Mouse (Mus musculus) hematopoietic stem cell, adult 5-6 weeks (primary cell): ENCODE measurements at regions not wholly inside any gene's neighbourhood (a gene's known extent, or its start where the extent isn't known, plus 50 kb on each side); places are given as distances from the start of the nearest gene placed in this dataset.

ENCODE experiments used
- ATAC-seq, 2 experiments: fragments of 125-278 bp in 1 of 2; replicated peaks in 1 of 2; 2 replicates each; pipeline ENCODE4 v1.8.0; 2016 to 2017; ENCODE audit warnings: inconsistent platforms in 2 of 2, mild to moderate bottlenecking in 2 of 2, moderate number of reproducible peaks in 2 of 2, low read depth in 1 of 2, moderate TSS enrichment in 1 of 2; ENCODE audit not compliant: low FRiP score in 2 of 2, poor library complexity in 2 of 2, severe bottlenecking in 2 of 2, insufficient read depth in 1 of 2, low TSS enrichment in 1 of 2

DNA sequence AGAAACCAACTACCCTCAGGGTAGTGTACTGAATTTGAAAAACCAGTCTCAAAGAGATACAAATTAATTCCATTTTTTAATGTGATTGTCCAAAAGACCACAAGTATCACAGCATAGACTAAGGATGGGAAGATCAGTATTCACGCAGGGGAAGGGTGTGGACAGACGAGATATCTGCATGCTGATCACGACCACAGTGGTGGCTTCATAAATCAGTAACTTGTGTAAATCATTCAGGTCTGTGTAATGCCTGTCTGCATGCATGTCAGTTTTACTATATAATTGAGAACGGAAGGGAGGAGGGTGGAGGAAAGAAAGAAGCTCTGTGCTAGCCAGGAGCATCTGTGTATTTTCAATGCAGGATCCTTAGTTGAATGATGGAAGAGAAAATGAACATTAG lies 462.3 kb upstream of the Mctp2 start:
- ATAC-seq = no peak

DNA sequence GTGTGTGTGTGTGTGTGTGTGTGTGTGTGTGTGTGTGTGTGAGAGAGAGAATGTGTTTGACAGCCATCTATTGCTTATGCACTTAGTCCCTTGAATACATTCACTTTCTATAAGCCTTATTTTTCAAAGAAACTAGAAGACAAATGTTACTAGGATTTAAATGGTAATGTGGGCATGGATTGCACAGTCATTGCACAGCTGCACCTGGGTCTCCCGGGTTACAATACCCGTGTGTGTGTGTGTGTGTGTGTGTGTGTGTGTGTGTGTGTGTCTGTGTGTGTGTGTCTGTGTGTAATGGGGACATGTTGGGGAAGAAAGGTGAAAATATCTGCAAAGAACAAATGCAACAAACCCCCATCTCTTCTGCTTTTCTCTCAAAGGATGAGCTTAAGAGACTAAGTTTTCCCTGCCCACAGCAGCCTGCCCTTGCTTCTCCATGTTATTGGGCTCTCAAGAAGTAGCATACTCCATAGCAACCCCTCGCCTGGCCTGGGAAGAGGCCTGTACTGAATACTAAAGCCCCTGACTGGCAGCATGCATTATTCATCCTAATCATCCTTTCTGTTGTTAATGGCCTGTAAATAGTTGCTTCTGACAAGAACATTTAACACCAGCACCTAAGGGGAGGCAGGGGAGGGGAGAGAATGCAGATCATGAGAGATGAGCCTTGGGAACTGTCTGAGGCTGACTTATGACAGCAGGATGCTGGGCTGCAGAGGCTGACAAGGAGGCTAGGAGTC lies 467.8 kb upstream of the Mctp2 start:
- no peak for ATAC-seq

DNA sequence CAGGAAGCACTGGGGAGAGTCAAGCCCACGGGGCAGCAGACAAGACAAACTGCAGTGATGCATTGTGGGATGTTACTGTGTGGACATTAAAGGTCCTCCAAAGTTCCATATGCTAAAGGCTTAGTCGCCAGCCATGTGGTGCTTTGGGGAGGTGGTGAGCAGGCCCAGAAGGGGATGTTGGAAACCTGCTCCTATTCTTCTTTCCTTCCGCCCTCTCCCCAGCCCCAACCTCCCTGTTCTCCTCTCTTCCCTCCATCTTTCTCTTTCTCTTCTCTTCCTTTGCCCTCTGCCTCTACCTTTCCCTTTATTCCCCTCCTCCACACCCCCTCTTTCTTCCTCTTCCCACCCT lies 468.3 kb upstream of the Mctp2 start:
- ATAC-seq = no peak

DNA sequence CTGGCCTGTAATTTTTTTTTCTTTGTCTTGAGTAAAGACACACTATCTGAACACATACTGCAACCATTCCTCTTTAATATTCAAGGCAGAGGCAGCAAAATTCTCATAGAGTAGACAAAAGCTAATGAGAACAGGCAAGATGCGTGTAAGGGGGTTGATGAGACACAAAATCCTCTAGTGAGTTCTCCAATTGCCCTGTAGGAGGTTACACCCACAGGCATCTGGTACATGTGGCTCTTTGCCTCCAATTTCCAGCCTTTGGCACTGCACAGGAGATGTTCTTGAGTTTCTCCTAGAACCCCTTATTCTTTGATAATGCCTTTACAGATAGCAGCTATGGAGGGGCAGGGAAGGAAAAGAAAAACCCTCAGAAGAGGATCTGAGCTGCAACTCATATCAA lies 480.9 kb upstream of the Mctp2 start:
- ATAC-seq = no peak

DNA sequence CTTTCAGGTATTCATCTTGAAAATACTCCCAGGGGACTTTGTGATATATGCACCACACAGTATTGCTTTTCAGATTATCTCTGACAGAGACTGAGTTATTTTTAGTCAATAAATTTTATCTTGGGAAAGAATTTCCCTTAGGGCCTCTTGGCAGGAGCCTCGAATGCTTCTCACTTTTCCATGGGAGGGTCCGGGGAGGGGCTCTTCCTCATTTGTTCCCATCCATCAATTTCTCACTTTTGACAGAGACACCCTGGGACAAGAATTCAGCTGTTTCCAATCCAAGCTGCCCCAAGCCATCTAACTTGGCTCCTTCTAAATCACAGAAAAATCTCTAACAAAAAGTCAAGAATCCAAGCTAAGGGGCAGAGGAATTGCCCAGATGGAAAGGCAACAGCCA lies 481.9 kb upstream of the Mctp2 start:
- no peak for ATAC-seq

DNA sequence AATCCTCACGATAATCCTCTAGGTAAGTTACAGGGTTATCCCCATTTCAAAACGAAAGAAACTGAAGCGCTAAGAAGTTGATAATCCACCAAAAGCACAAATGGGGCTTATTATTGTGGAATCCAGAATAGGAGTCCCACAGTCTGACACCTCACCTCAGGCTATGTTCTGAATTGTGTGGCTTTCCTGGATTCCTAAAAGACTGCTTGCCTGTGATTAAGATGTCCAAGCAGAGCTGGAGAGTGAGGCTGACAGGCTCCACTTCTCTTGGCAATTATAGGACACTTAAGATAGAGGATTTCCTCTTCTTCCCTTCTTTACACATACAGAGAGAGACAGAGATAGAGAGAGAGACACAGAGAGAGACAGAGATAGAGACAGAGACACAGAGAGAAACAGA lies 515.7 kb upstream of the Mctp2 start:
- ATAC-seq = no peak

DNA sequence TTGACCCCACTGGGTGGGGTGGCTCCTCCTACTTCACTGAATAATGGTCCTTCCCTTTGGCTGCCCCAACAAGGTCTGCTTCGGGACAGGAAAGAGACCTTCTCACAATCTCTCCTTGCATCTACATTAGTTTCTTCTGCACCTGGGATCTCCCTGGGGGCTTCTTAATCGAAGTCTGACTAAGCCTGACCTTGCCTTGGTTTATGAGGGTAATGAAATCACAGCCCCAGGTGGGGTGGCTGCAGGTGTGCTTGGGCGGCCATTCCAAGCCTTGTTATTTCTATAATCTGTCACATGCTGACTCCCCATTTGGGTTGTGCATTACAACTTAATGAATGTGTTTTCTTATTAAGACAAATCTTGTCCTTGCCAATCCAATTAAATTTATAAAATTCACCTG lies 520.2 kb upstream of the Mctp2 start:
- no peak for ATAC-seq

DNA sequence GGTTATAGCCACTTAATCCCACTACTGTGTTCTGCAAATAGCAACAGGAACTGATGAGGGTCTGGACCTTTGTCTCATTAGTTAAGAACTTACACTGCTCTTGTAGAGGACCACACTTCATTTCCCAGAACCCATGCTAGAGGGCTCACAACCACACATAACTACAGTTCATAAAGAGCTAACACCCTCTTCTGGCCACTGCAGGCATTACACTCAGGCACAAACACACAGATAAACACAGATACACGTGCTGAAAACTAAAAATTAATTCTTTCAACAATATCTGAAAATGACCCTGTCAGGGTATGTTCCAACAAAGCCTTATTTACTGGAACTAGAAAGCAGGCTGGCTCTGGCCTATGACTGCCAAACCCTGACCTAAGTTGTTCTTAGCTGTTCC lies 529.0 kb upstream of the Mctp2 start:
- no peak for ATAC-seq

DNA sequence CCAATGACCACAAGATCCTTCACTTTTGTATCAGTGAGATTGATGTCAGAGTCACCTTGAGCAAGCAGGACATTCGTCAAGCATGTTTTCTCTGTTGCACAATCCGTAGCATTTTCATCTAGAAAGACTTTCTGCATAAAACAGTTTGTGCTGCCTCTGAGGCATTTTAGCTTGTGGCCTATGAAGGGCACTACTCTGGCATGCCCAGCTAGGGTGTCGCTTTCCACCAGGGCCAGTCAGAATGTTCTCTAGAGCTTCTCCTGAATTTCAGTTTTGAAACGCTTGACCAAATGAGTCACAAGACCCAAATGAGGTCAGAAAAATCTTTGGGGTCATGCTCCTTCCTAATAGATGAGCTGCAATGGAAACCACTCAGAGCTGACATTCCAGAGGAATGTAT lies 529.6 kb upstream of the Mctp2 start:
- ATAC-seq = no peak

DNA sequence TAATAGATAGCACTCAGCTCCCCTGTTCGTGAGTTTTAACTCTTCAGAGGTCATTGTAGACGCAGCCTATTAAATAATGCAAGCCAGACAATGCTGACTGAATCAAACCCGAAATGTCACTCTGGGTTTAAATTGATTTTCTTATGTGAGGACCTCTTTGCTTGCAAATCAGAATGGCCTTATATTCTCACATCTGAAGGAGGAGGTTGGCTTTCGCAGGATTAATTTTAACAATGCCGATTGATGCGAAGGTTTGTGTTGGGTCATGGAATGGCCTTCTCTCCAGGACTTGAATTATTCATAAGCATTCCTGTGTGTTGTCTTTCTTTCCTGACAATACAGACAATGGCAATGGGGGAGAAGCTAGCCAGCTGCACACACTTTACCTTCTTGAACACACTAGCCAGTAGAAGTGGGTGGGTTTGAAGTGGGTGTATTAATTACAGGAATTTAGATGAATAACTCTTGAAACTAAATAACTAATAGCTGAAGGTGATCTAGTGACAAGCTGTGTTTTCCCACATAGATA lies 530.1 kb upstream of the Mctp2 start:
- no peak for ATAC-seq

DNA sequence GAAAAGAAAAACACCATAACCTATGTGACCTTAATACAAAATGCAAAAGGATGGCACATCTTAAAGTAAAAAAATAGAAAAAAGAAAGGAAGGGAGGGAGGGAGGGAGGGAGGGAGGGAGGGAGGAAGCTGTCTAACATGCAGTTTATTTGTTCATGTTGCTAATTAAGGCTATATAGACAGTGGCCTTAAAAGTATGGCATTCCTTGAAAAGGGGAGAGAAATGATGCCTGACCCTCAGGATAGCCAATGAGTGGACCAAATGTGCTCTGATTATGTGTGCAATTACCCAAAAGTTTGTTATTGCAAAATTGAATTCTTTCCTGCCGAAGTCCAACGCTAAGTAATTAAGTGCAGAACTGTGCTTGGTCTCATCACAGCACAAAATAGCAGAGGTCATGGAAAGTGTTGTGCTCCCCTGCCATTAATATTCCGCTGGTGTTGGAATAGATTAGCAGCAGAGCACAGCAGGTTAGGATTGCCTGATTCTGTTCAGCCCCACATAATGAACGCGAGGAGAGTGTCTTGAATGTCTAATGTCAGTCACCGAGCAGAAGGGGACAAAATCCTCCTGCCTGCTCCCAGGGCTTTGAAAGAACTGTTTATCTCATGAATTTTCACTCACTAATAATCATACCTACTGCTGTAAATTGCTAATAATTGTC lies 531.7 kb upstream of the Mctp2 start:
- ATAC-seq = no peak

DNA sequence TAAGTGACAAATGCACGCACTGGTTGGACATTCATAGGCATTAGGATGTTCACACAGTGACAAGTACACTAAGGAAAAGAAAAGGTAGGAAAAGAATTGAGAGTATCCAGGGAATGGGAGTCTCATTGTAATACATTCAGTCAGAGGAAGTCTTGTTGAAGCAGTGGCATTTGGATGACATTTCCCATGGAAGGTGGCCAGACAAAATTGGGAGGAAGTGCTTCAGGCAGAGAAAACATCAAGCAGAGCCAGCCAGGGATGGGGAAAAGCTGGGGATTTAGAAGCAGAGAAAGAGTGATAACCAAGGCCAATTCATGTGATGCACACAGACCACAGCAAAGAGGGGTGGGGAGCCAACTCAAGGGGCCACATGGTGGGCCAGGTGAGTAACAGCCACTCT lies 524.0 kb upstream of the Rgma start:
- ATAC-seq = no peak

DNA sequence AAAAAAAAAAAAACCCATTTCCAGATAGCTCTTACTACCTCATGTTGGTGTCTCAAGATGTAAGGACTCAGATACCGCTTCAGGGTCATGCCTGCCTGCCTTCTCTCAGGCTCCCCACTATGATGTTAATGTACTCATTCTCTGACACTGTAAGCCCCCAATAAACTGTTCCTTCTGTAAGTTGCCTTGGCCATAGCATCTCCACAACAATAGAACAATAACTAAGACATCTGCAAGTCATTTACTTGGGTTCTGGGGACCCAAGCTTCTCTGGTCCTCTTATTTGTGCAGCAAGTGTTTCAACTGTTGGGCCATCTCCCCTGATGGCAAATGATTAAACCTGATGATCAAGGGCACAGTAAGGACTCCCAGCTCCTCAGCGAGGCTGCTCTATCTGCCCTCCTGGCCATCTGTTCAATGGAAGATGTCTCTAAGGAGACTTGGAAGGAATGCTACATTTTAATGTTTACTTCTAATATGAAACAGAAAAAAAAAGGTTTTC lies 520.8 kb upstream of the Rgma start:
- no peak for ATAC-seq

DNA sequence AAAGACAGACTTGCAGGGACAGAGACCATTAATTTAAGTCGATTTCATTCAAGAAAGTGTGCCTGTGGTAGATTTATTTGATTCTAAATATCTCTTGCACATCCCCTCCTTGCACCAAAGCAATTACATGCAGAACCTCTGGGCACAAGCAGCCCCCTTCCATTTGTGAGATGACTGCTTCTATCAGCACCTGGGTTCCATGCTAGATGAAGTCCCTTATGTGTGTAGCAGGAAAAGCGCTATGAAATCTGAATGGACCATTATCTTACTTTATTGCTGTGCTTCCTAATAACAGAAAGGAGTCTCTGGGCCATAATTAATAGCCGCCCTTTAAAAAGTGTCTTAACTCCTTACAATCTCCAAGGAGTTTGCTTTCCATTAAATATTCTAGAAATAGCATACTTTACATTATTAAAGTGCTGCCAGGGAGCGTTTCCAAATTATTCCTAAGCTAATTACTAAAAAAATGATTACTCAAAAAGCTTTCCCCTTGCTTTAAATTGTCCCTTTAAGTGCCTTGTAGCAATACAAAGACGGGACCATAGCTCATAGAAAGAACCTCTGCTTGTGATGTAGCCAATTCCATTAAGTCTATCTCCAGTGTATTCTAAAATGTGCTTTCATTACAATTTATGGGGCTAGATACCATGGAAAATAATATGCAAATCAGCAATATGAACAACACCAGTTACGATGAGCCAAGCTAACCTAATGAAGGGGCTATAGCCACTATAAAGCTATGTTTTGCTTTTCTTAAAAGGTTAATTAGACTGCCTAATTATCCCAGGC lies 508.1 kb upstream of the Rgma start:
- no peak for ATAC-seq

DNA sequence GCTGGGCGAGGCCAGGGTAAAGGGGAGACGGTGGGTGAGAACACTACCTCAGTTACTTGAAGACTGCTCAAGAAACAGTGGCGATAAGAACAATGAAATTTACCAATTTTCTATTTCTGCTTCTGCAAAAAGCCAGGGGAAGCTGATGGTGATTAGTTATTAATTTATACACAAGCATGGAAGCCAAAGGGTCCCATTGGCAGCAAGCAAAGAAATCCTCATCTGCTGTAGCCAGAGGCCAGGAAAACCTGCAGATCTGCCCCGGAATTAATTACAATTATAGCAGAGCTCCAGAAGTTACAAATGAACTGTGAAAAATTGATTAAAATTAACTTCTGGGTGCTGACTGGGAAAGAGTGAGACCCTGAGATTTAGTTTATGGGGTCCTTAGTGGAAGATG lies 506.2 kb upstream of the Rgma start:
- ATAC-seq = no peak

DNA sequence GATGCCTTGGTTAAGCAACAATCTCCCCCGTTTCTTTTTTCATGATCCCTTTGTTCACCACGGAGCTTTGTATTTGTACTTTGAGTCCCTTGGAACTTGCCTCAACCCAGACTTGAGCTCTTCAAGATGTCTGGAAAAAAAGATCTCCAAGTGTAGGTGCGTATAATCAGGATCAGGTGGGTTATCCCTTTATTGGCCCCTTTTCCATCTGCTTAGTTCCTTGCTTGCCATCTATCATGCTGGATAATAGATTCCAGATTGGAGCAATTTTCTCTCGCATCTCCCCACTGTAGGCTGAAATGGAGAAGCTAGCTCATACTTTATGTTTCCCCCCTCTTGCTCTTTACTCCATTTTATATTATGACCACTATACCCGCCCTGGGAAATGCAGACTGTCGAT lies 474.5 kb upstream of the Rgma start:
- ATAC-seq = no peak

DNA sequence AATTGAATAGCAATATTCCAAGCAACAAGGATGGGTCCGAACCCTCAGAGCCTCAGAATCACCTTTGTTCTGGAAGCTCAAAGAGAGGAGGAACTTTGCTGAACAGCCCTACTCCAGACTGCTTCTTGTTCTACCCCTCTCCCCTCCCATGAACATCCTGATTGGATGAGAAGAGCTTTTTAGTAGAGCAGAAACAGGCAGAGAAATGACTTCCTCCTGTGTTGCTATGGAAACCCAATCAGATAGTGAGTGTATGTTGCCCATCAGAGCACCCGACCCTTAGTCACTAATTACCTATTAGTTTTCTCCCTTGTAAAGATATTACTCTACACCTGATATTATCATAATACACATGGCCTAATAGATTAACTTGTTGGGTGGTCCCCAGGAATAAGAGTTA lies 469.4 kb upstream of the Rgma start:
- ATAC-seq = no peak

DNA sequence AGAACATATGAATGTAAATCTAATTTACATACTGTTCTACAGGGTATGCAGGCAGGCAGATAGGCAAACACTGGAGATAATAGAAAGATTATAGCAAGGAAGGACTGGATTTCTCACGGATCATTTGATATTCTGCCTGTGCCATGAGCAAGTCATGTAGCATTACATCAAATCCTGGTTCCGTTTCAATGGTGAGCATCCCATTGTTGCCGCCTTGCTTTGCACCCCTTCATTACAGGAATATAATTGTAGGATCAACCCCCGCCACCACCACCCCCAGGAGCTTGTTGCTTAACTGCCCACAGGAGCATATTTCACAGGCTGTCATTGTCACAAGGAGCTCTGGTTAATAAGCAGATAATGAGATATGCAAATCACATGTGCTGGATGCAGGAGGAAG lies 468.8 kb upstream of the Rgma start:
- no peak for ATAC-seq
